Mouse (Mus musculus) erythroblast, embryonic 14.5 days (primary cell): Measurements from ENCODE around the gene Ceacam2.

Source experiments
- GATA1 ChIP-seq: IDR thresholded peaks from 2 replicates; pipeline ENCODE4 v1.6.1; 2012; ENCODE audit warnings: low read length, inconsistent platforms, mixed read lengths
- TAL1 ChIP-seq: IDR thresholded peaks from 3 replicates; pipeline ENCODE4 v1.6.1; 2012; ENCODE audit warnings: low read length, inconsistent platforms, mixed read lengths

DNA sequence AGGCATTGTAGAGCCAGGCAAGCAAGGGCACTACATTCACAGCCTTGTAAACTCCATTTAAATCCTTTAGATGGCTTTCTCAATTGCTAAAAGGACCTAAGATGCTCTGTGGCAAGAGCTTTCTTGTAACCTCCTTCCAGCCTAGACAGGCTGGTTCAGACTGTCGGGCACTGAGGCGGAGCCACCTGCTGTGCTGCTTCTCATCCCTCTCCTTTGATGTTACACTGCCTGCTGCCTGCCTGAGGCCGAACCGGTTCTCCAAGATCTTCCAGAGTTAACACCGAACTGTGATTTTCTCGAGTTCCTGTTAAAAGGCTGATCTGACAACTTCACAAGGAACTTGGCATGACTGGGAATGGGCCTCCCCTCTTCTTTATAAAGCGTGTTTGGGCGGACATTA lies 36.2 kb upstream of the Ceacam2 start:
- TF ChIP-seq GATA1 = no peak
- TF ChIP-seq TAL1 = no peak
